Mouse (Mus musculus) heart, adult 2 months (tissue): ENCODE measurements around the gene Il25.

Experiments used
- CTCF ChIP-seq: fragments of 200-600 bp; IDR thresholded peaks from 2 replicates; pipeline ENCODE4 v1.8.1; 2022; ENCODE audit warnings: antibody characterized with exemption, mild to moderate bottlenecking, moderate library complexity
- EP300 ChIP-seq: fragments of 200-500 bp; IDR thresholded peaks from 2 replicates; pipeline ENCODE4 v1.6.1; 2011; ENCODE audit warnings: low read depth, low read length, control low read depth; ENCODE audit not compliant: insufficient read depth
- POLR2A ChIP-seq: fragments of 200-500 bp; IDR thresholded peaks from 2 replicates; pipeline ENCODE4 v1.6.1; 2011; ENCODE audit warnings: mild to moderate bottlenecking, low read depth, low read length, control low read depth; ENCODE audit not compliant: insufficient read depth

- TF ChIP-seq CTCF: no peak
- TF ChIP-seq POLR2A: peak; percentile 64; the same call in 1 of the 2 replicates
- TF ChIP-seq EP300: peak; percentile 82; the same call in 1 of the 2 replicates
These were observed 5.1 kb downstream of the Il25 start for GRCm38 (mm10) chr14:54937361-54938182.
